Mouse (Mus musculus): Measurements from ENCODE around the gene Olfr1490. TPM values are rescaled to one million over a fixed set of nuclear protein-coding genes. Genes with fewer than 3 reads are reported as not detected.

Gene Olfr1490
- not detected for polyA plus RNA-seq (2014; fragmentation: Illumina TruSeq; extraction: RNeasy Lipid Tissue Mini Kit (QIAGEN cat#74804); ENCODE audit: low read depth, low replicate concordance)

GRCm38 (mm10) chr19:13650791-13651190, at the start of gene Olfr1490:
Gene Olfr1490, plus strand, starts transcription at chr19:13651091.

DNA sequence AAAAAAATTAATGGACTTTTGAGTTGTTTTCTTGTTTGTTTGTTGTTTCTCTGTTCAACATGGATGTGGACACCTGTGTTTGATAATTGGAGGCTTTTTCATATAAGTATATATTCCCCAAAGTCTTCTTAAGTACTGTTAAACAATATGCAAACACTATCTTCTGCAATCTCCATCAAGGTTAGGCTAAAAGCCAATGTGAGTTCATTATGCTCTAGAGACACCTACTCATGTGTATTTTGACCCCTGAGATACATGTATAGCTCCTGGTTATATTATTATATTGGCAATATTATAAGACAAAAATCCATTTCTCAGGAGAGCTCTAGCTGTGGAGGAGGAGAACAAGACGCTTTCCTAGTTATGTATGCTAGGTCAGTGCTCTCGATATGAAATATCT, 33.8 kb upstream of the Olfr1490 start, which contains the start of gene Olfr1487:
TSS of gene Olfr1487 (plus strand) at position 301 of the 400 bp plus-strand sequence.

GRCm38 (mm10) chr19:13631321-13631720, 19.6 kb upstream of the Olfr1490 start, which contains the start of gene Olfr1489:
Gene Olfr1489, plus strand, starts transcription at chr19:13631621.

DNA sequence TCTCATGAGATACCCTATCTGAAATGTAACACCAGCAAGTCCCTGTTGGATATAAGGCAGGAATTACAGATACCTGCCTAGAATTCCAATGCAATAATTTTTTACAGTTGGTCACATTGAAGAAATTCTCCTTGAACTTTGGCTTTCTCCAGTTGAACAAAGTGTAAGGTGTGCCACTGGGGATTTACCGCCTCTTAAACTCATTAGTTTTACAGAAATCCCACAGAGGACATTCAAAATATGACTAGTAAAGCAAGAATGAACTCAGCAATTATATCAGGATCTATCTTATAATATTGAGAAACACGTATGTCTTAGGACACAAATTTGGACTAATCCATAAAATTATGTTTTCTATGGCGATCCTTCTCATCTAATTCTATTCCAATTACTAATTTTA, 46.1 kb downstream of the Olfr1490 start, which contains the start of gene Olfr1491:
TSS of gene Olfr1491 (plus strand) at position 301 of the 400 bp plus-strand sequence.

Other genes with a start within 250 kb of the Olfr1490 start
- not detected for gene Olfr1469, start 243.2 kb upstream of the Olfr1490 start, polyA plus RNA-seq (2014; fragmentation: Illumina TruSeq; extraction: RNeasy Lipid Tissue Mini Kit (QIAGEN cat#74804); ENCODE audit: low read depth, low replicate concordance)
- gene Olfr1471, start 207.7 kb upstream of the Olfr1490 start, polyA plus RNA-seq (2014; fragmentation: Illumina TruSeq; extraction: RNeasy Lipid Tissue Mini Kit (QIAGEN cat#74804); ENCODE audit: low read depth, low replicate concordance): not detected
- gene Olfr1472, start 195.0 kb upstream of the Olfr1490 start, polyA plus RNA-seq (2014; fragmentation: Illumina TruSeq; extraction: RNeasy Lipid Tissue Mini Kit (QIAGEN cat#74804); ENCODE audit: low read depth, low replicate concordance): not detected
- not detected for gene Olfr1474, start 181.5 kb upstream of the Olfr1490 start, polyA plus RNA-seq (2014; fragmentation: Illumina TruSeq; extraction: RNeasy Lipid Tissue Mini Kit (QIAGEN cat#74804); ENCODE audit: low read depth, low replicate concordance)
- not detected for gene Olfr1475, start 170.9 kb upstream of the Olfr1490 start, polyA plus RNA-seq (2014; fragmentation: Illumina TruSeq; extraction: RNeasy Lipid Tissue Mini Kit (QIAGEN cat#74804); ENCODE audit: low read depth, low replicate concordance)
- gene Olfr1477, start 150.5 kb upstream of the Olfr1490 start, polyA plus RNA-seq (2014; fragmentation: Illumina TruSeq; extraction: RNeasy Lipid Tissue Mini Kit (QIAGEN cat#74804); ENCODE audit: low read depth, low replicate concordance): not detected
- not detected for gene Olfr1480, start 123.2 kb upstream of the Olfr1490 start, polyA plus RNA-seq (2014; fragmentation: Illumina TruSeq; extraction: RNeasy Lipid Tissue Mini Kit (QIAGEN cat#74804); ENCODE audit: low read depth, low replicate concordance)
- gene Olfr1484, start 67.6 kb upstream of the Olfr1490 start, polyA plus RNA-seq (2014; fragmentation: Illumina TruSeq; extraction: RNeasy Lipid Tissue Mini Kit (QIAGEN cat#74804); ENCODE audit: low read depth, low replicate concordance): not detected
- gene Olfr1487, start 33.7 kb upstream of the Olfr1490 start, polyA plus RNA-seq (2014; fragmentation: Illumina TruSeq; extraction: RNeasy Lipid Tissue Mini Kit (QIAGEN cat#74804); ENCODE audit: low read depth, low replicate concordance): not detected
- gene Olfr1489, start 19.5 kb upstream of the Olfr1490 start, polyA plus RNA-seq (2014; fragmentation: Illumina TruSeq; extraction: RNeasy Lipid Tissue Mini Kit (QIAGEN cat#74804); ENCODE audit: low read depth, low replicate concordance): not detected
- not detected for gene Olfr1491, start 46.2 kb downstream of the Olfr1490 start, polyA plus RNA-seq (2014; fragmentation: Illumina TruSeq; extraction: RNeasy Lipid Tissue Mini Kit (QIAGEN cat#74804); ENCODE audit: low read depth, low replicate concordance)
- not detected for gene Olfr1493-ps1, start 72.2 kb downstream of the Olfr1490 start, polyA plus RNA-seq (2014; fragmentation: Illumina TruSeq; extraction: RNeasy Lipid Tissue Mini Kit (QIAGEN cat#74804); ENCODE audit: low read depth, low replicate concordance)
- not detected for gene Olfr1494, start 88.6 kb downstream of the Olfr1490 start, polyA plus RNA-seq (2014; fragmentation: Illumina TruSeq; extraction: RNeasy Lipid Tissue Mini Kit (QIAGEN cat#74804); ENCODE audit: low read depth, low replicate concordance)
- not detected for gene Olfr1495, start 113.5 kb downstream of the Olfr1490 start, polyA plus RNA-seq (2014; fragmentation: Illumina TruSeq; extraction: RNeasy Lipid Tissue Mini Kit (QIAGEN cat#74804); ENCODE audit: low read depth, low replicate concordance)
- gene Olfr1496, start 126.8 kb downstream of the Olfr1490 start, polyA plus RNA-seq (2014; fragmentation: Illumina TruSeq; extraction: RNeasy Lipid Tissue Mini Kit (QIAGEN cat#74804); ENCODE audit: low read depth, low replicate concordance): not detected
- gene Olfr1497, start 147.1 kb downstream of the Olfr1490 start, polyA plus RNA-seq (2014; fragmentation: Illumina TruSeq; extraction: RNeasy Lipid Tissue Mini Kit (QIAGEN cat#74804); ENCODE audit: low read depth, low replicate concordance): not detected
- not detected for gene Olfr1499, start 168.4 kb downstream of the Olfr1490 start, polyA plus RNA-seq (2014; fragmentation: Illumina TruSeq; extraction: RNeasy Lipid Tissue Mini Kit (QIAGEN cat#74804); ENCODE audit: low read depth, low replicate concordance)
- not detected for gene Olfr1500, start 179.4 kb downstream of the Olfr1490 start, polyA plus RNA-seq (2014; fragmentation: Illumina TruSeq; extraction: RNeasy Lipid Tissue Mini Kit (QIAGEN cat#74804); ENCODE audit: low read depth, low replicate concordance)
- not detected for gene Olfr1501, start 199.6 kb downstream of the Olfr1490 start, polyA plus RNA-seq (2014; fragmentation: Illumina TruSeq; extraction: RNeasy Lipid Tissue Mini Kit (QIAGEN cat#74804); ENCODE audit: low read depth, low replicate concordance)
- not detected for gene Olfr1502, start 210.7 kb downstream of the Olfr1490 start, polyA plus RNA-seq (2014; fragmentation: Illumina TruSeq; extraction: RNeasy Lipid Tissue Mini Kit (QIAGEN cat#74804); ENCODE audit: low read depth, low replicate concordance)
- gene Olfr1504, start 246.8 kb downstream of the Olfr1490 start, polyA plus RNA-seq (2014; fragmentation: Illumina TruSeq; extraction: RNeasy Lipid Tissue Mini Kit (QIAGEN cat#74804); ENCODE audit: low read depth, low replicate concordance): not detected